Mouse (Mus musculus) thymus, adult 2 months (tissue): Measurements from ENCODE around the gene Pttg1ip. TPM values are rescaled to one million over a fixed set of nuclear protein-coding genes. Genes with fewer than 3 reads are reported as not detected.

Experiments
- DNase-seq: peaks from one replicate; pipeline ENCODE4 v3.0.0; 2021
- H3K27ac ChIP-seq: fragments of 200-500 bp; 2 replicates; pipeline ENCODE4 v1.5.1; 2012; ENCODE audit warnings: low read length, control low read depth; ENCODE audit not compliant: control insufficient read depth, insufficient read depth
- H3K27me3 ChIP-seq: fragments of 200-500 bp; 2 replicates; pipeline ENCODE4 v1.6.1; 2012; ENCODE audit warnings: mild to moderate bottlenecking, low read length, moderate library complexity, mixed read lengths; ENCODE audit not compliant: control insufficient read depth, insufficient read depth
- H3K36me3 ChIP-seq: fragments of 200-500 bp; 2 replicates; pipeline ENCODE4 v1.6.1; 2012; ENCODE audit warnings: mild to moderate bottlenecking, low read length, moderate library complexity; ENCODE audit not compliant: control insufficient read depth, insufficient read depth
- H3K4me1 ChIP-seq: fragments of 200-500 bp; replicated peaks from 2 replicates; pipeline ENCODE4 v1.6.1; 2012; ENCODE audit warnings: low read length; ENCODE audit not compliant: control insufficient read depth, insufficient read depth
- H3K4me3 ChIP-seq: fragments of 200-500 bp; 2 replicates; pipeline ENCODE4 v1.5.1; 2012; ENCODE audit warnings: mild to moderate bottlenecking, low read length, control low read depth, moderate library complexity; ENCODE audit not compliant: control insufficient read depth, insufficient read depth
- CTCF ChIP-seq: fragments of 200-500 bp; IDR thresholded peaks from 2 replicates; pipeline ENCODE4 v1.5.1; 2012; ENCODE audit warnings: mild to moderate bottlenecking, control low read depth, low read length, moderate library complexity, borderline replicate concordance; ENCODE audit not compliant: control insufficient read depth, poor library complexity, insufficient read depth; ENCODE audit errors: extremely low read depth
- POLR2A ChIP-seq: fragments of 200-500 bp; IDR thresholded peaks from 2 replicates; pipeline ENCODE4 v1.6.1; 2012; ENCODE audit warnings: mild to moderate bottlenecking, low read length, control low read depth, moderate library complexity; ENCODE audit not compliant: control insufficient read depth, poor library complexity, insufficient read depth; ENCODE audit errors: extremely low read depth
- WGBS: fragments of 180-500 bp; shearing (Covaris S2); methylation state at CpG from one replicate; pipeline ENCODE4 v1.1.7; 2018; 5-methylcytosine and 5-hydroxymethylcytosine counted together
- polyA plus RNA-seq: library from polyadenylated mRNA; depleted of rRNA; stranded (reverse); fragments of >200 nt; gene quantifications from 2 replicates; pipeline ENCODE4 v1.2.3, GENCODE M21; 2012

The Pttg1ip gene
- polyA plus RNA-seq, 1 experiment, result 129 TPM

DNA sequence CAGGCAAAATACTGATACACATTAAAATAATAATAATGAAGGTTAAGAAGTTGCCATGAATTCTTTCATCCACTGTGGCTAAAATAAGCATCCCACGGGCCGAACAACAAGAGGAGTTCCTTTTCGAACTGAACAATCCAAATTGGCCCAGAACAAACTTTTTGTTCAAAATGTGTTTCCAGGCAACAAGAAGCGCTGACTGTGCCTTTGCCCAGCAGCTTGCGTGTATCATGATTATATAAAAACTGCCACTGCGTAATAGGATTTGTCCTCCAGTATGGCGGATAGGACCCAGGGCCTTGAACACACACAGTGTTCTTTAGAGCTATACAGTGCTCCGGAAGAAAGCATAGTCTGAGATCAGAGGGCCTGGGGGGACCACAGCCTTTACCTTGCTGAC, 27.1 kb downstream of the Pttg1ip start:
- DNase-seq, result no peak
- Histone ChIP-seq H3K27ac (no peak overlapping the region), H3K36me3 (peaks cover 8% of the 10 kb centered on the region; the same call in 1 of the 2 replicates), H3K4me3 (no peak overlapping the region), H3K27me3 (no peaks in the 10 kb centered on the region), H3K4me1 (peaks cover 15% of the 10 kb centered on the region)
- TF ChIP-seq POLR2A (no peak), CTCF (no peak)
- 96% methylated on average over 8 of the region's 8 CpGs for WGBS

DNA sequence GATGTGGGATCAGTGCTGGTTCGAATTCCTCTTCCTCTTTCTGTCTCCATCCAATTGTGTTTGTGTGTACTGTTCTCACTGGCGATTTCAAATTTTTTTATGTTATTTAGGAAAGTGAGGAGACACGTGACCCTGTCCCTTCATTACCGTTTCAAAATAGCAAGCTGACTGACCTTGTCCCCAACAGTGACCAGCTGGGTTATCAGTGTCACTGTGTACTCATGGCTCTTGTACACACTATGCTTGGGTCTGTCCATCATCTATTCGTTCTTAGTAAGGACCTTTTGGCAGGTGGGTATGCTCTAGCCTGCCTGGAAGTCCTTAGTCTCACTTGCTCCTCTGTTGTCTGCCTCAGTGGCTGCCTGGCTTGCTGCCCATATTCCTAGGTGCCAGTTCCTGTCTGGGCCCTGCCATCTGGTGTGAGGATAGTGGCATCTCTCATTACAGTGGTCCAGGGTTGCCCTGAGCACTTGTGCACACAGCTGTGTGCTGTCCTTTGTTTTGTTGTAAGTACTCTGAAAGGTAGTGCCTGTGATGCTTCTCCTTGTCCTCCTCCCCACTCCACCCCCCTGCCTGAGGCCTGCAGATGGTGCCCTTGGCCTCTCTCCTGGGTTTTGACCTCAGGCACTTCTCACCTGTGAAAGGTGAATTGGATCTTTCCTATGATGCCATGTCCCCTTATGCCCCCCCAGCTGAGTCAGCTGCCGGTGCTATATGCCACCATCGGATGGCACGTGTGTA, 28.9 kb downstream of the Pttg1ip start:
- Histone ChIP-seq H3K27me3 (no peaks in the 10 kb centered on the region), H3K36me3 (peaks cover 20% of the 10 kb centered on the region; the same call in 1 of the 2 replicates), H3K27ac (no peak overlapping the region), H3K4me1 (peaks cover 15% of the 10 kb centered on the region), H3K4me3 (no peak overlapping the region)
- no peak for DNase-seq
- no peak for TF ChIP-seq CTCF
- no peak for TF ChIP-seq POLR2A
- WGBS, result 89% methylated on average over 8 of the region's 8 CpGs

DNA sequence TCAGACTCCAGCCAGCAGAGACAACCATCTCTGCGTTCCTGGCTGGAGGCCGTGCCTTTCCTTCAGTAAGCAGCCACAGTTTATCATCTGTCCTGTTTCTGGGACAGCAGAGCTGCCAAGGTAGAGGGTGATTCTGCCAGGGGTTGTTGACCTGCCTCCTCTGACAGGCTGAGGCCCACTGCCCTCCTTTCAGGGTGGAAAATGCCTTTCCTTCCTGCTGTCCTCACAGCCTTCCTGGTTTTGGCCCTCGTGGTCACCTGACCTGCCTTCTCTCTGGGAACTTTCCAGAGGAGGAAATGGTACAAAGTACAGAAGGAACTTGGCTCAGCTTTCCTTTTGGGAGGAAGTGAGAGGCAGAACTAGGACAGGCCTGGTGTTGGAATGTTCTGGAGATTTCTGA, 31.9 kb downstream of the Pttg1ip start:
- TF ChIP-seq POLR2A, result no peak
- TF ChIP-seq CTCF, result no peak
- H3K27ac ChIP-seq, result no peak overlapping the region
- no peaks in the 10 kb centered on the region for H3K27me3 ChIP-seq
- H3K36me3 ChIP-seq, result peaks cover 32% of the 10 kb centered on the region
- no peaks in the 10 kb centered on the region for H3K4me1 ChIP-seq
- no peak for DNase-seq
- H3K4me3 ChIP-seq, result no peak overlapping the region
- 77% methylated on average over 3 of the region's 3 CpGs for WGBS

DNA sequence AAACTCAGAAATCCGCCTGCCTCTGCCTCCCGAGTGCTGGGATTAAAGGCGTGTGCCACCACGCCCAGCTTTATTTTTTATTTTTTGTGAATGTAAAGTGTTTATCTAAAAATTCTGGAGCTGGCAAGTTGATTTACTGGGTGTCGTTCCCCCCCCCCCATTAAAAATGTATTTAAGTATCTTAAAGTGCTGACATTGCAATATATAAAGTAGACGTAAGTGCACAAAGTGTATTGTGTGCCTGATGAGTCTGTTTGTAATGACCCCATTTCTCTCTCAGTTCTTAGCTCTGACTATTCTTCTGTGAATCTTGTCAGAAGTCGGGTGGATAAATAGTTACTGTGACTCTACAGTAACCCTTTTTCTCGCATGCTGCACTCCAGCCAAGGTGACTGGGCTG, 34.1 kb downstream of the Pttg1ip start:
- no peak overlapping the region for H3K4me3 ChIP-seq
- H3K36me3 ChIP-seq, result peaks cover 32% of the 10 kb centered on the region
- H3K4me1 ChIP-seq, result no peaks in the 10 kb centered on the region
- TF ChIP-seq CTCF, result no peak
- TF ChIP-seq POLR2A, result no peak
- WGBS, result 98% methylated on average over 8 of the region's 8 CpGs
- no peak overlapping the region for H3K27ac ChIP-seq
- H3K27me3 ChIP-seq, result no peaks in the 10 kb centered on the region
- no peak for DNase-seq

DNA sequence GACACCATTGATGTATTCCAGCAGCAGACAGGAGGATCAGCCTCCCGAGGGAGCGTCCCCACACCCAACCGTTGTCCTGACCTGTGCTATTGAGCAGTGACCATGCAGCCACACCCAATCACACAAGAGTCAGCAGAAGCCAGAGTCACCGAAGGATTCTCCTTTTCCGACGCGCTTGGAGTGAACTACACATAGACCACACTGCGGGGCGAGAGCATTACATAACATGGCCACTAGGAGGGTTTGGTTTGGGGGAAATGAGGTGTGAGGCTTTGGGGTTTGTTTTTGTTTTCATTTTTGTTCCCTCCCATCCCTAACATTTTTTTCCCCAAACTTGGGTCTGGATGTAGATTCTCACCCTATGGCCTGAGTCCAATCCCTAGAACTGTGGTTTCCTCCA, 34.6 kb downstream of the Pttg1ip start:
- no peak for DNase-seq
- no peak overlapping the region for H3K27ac ChIP-seq
- no peaks in the 10 kb centered on the region for H3K27me3 ChIP-seq
- H3K36me3 ChIP-seq, result peaks cover 32% of the 10 kb centered on the region
- 96% methylated on average over 9 of the region's 9 CpGs for WGBS
- no peaks in the 10 kb centered on the region for H3K4me1 ChIP-seq
- H3K4me3 ChIP-seq, result no peak overlapping the region
- TF ChIP-seq POLR2A, result no peak
- no peak for TF ChIP-seq CTCF

DNA sequence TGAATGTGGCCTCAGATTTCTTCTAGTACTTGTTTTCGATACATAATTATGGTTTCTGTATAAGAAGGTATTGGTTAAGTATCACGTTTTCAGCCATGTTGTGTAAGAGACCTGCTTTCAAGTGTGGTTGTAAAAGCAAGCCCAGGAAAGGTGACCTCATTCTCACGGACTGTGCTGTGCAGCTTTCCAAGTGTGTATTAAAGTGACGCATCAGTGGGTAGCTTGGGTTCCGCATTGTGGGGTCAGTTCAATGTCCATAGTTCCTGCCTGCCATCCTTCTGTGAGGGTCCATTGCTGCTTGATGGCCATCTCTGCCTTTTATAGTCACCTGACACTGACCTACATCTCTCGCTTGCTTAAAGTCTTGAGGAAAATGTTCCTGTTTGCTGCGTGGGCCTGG, 35.4 kb downstream of the Pttg1ip start:
- Histone ChIP-seq H3K4me1 (peaks cover 5% of the 10 kb centered on the region; the same call in 1 of the 2 replicates), H3K4me3 (no peak overlapping the region), H3K27me3 (no peaks in the 10 kb centered on the region), H3K36me3 (peaks cover 32% of the 10 kb centered on the region), H3K27ac (no peak overlapping the region)
- 97% methylated on average over 7 of the region's 7 CpGs for WGBS
- TF ChIP-seq CTCF (no peak), POLR2A (no peak)
- no peak for DNase-seq

DNA sequence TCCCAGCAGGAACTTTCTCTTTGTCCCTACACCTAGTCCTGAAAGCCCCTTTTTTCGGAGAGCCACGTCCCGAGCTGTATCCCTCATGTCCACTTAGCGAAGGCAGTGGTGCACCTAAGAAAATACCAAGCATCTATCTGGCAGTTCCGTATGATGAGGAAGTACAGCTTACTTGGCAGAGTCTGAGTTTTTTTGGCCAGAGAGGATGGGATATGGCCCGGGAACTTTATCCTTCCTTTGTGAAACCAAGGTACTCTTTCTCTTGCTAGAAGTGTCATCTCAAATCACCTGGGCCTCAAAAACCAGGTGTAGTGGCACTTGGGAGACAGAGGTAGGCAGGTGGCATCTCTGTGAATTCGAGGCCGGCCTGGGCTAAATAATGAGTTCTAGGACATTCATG, 40.0 kb downstream of the Pttg1ip start:
- Histone ChIP-seq H3K4me1 (peaks cover 10% of the 10 kb centered on the region), H3K27ac (peak overlapping the region; percentile 92), H3K4me3 (peak overlapping the region; percentile 50), H3K36me3 (peaks cover 9% of the 10 kb centered on the region), H3K27me3 (no peaks in the 10 kb centered on the region)
- TF ChIP-seq POLR2A, result no peak
- TF ChIP-seq CTCF, result no peak
- WGBS, result 69% methylated on average over 8 of the region's 8 CpGs
- peak; percentile 11 for DNase-seq
